ENCODE assay signal across 8 mouse cellular contexts in genomic region chr12:33957400-33958240, GRCm38 (mm10). TPM values are rescaled to one million over a fixed set of nuclear protein-coding genes. Genes with fewer than 3 reads are reported as not detected.
DNase-seq lines count a peak whose midpoint lies in the region; ATAC-seq and TF ChIP-seq lines count a peak whose summit lies in the region.

Gene Twist1, plus strand, starts transcription at chr12:33957671.

- ATAC-seq in intestine, postnatal 0 days, result peak; percentile 49
- peak; percentile 75 for ATAC-seq in midbrain, embryonic 13.5 days

- H3K9ac ChIP-seq in intestine, postnatal 0 days (ENCODE audit: low read depth, low read length), result peak within 1 kb of the TSS; percentile 22
- H3K9ac ChIP-seq in midbrain, embryonic 13.5 days (replicated peaks), result peak within 1 kb of the TSS; percentile 66

- H3K27me3 ChIP-seq in intestine, postnatal 0 days (replicated peaks; ENCODE audit: control insufficient read depth, insufficient read depth, low read length), result peaks cover 75% of the 10 kb centered on the region
- H3K27me3 ChIP-seq in midbrain, embryonic 13.5 days, result peaks cover 89% of the 10 kb centered on the region

- no peaks in the 10 kb centered on the region for H3K9me3 ChIP-seq in intestine, postnatal 0 days (ENCODE audit: control insufficient read depth)
- H3K9me3 ChIP-seq in midbrain, embryonic 13.5 days, result no peaks in the 10 kb centered on the region

- no peak for TF ChIP-seq CTCF in intestine, postnatal 0 days (IDR thresholded peaks at IDR 0.05; ENCODE audit: low read depth)

- H3K4me1 ChIP-seq in brown adipose tissue, adult 24 weeks (ENCODE audit: control insufficient read depth, insufficient read depth, insufficient read length, low read length), result peaks cover 5% of the 10 kb centered on the region; the same call in 1 of the 2 replicates
- H3K4me1 ChIP-seq in intestine, postnatal 0 days (replicated peaks; ENCODE audit: control insufficient read depth, insufficient read depth, low read length), result no peaks in the 10 kb centered on the region
- peaks cover 32% of the 10 kb centered on the region for H3K4me1 ChIP-seq in midbrain, embryonic 13.5 days (replicated peaks)

- WGBS in intestine, postnatal 0 days, result under 1% methylated on average over 75 of the region's 105 CpGs
- under 1% methylated on average over 89 of the region's 105 CpGs for WGBS in midbrain, embryonic 13.5 days

- peak; percentile 25 to 26 for DNase-seq in layer of hippocampus, postnatal 10 days (ENCODE audit: low spot score in 2 of 2)
- DNase-seq in layer of hippocampus, postnatal 36 days, result no peak
- DNase-seq in gastrocnemius, postnatal 4 days (ENCODE audit: low spot score in 2 of 2), result peak; percentile 66 to 84
- peak; percentile 17 for DNase-seq in urinary bladder, postnatal 10 days (ENCODE audit: low spot score)
- DNase-seq in left cerebral cortex, adult 11 months (ENCODE audit: low spot score), result no peak

- peak within 1 kb of the TSS; percentile 92 for H3K4me3 ChIP-seq in brown adipose tissue, adult 24 weeks (ENCODE audit: insufficient read depth, low read depth, low read length)
- H3K4me3 ChIP-seq in intestine, postnatal 0 days (ENCODE audit: low read depth, low read length), result peak within 1 kb of the TSS; percentile 58
- peak within 1 kb of the TSS; percentile 52 for H3K4me3 ChIP-seq in midbrain, embryonic 13.5 days (replicated peaks)

- H3K36me3 ChIP-seq in intestine, postnatal 0 days (ENCODE audit: control insufficient read depth, insufficient read depth), result no peaks in the 10 kb centered on the region
- H3K36me3 ChIP-seq in midbrain, embryonic 13.5 days, result no peaks in the 10 kb centered on the region

- peak within 1 kb of the TSS; percentile 86 for H3K4me2 ChIP-seq in intestine, postnatal 0 days (replicated peaks; ENCODE audit: low read depth)
- peak within 1 kb of the TSS; percentile 81 for H3K4me2 ChIP-seq in midbrain, embryonic 13.5 days (replicated peaks)

- H3K27ac ChIP-seq in brown adipose tissue, adult 24 weeks (replicated peaks; ENCODE audit: low read depth, low read length), result peak within 1 kb of the TSS; percentile 80
- H3K27ac ChIP-seq in intestine, postnatal 0 days (ENCODE audit: low read depth, low read length), result peak within 1 kb of the TSS; percentile 3; the same call in 1 of the 2 replicates
- H3K27ac ChIP-seq in midbrain, embryonic 13.5 days, result no peak within 1 kb of the TSS

RNA-seq across cellular contexts. Expression of gene Twist1, which starts in this region (rescaled TPM):
- total RNA-seq in layer of hippocampus, postnatal 10 days (2021), result 1 to 10 TPM in 1 of 2 experiments, under 1 TPM in 1; 0.94 to 1.7 TPM
- total RNA-seq in layer of hippocampus, postnatal 36 days (2021), result 1 to 10 TPM; 1.4 to 1.6 TPM
- 20.2 and 23.3 TPM in 2 replicates for polyA plus RNA-seq in brown adipose tissue, adult 24 weeks (2012; ENCODE audit: insufficient read depth, insufficient read length, missing spikeins)
- 10 to 100 TPM in 1 of 2 experiments, 1 to 10 TPM in 1; 9.9 to 11.1 TPM for total RNA-seq in gastrocnemius, postnatal 4 days (2021)
- 1.8 and 1.9 TPM in 2 replicates for polyA plus RNA-seq in intestine, postnatal 0 days (2015; fragmentation: Nextera tagmentation; extraction: Ambion mirVana)
- 1.0 and 1.7 TPM in 2 replicates for polyA plus RNA-seq in midbrain, embryonic 13.5 days (2015; fragmentation: Nextera tagmentation; extraction: Ambion mirVana)

Comparison
In these comparisons a context has a peak if more than half of its experiments do, and no peak if none do; other contexts are left out.
1. DNase-seq: peak in layer of hippocampus, postnatal 10 days (2 of 2), gastrocnemius, postnatal 4 days (2 of 2) and urinary bladder, postnatal 10 days (single experiment); none in layer of hippocampus, postnatal 36 days (0 of 2) and left cerebral cortex, adult 11 months (single experiment).
2. Peak in every context shown above with its lines, with median percentiles within 50 percentile points of each other: H3K4me3 ChIP-seq.